Mouse (Mus musculus) liver, embryonic 14.5 days (tissue): Measurements from ENCODE around the gene Il17rd. TPM values are rescaled to one million over a fixed set of nuclear protein-coding genes. Genes with fewer than 3 reads are reported as not detected.

Source experiments
- ATAC-seq: fragments of 200-750 bp; cut with Nextera tagmentation; 2 replicates; pipeline ENCODE4 v1.8.0; 2017; ENCODE audit warnings: moderate number of reproducible peaks, mild to moderate bottlenecking, moderate library complexity; ENCODE audit not compliant: insufficient read depth
- DNase-seq, 3 experiments: peaks; one replicate each; pipeline ENCODE4 v3.0.0-alpha.2; 2012 to 2013; ENCODE audit warnings: low read depth in 3 of 3, low spot score in 3 of 3
- H3K27ac ChIP-seq: fragments of 300-500 bp; sonication (generic); 2 replicates; pipeline ENCODE4 v1.5.1; 2014; ENCODE audit warnings: moderate library complexity, mild to moderate bottlenecking, control low read depth, inconsistent platforms
- H3K27me3 ChIP-seq: fragments of 300-500 bp; sonication (generic); 2 replicates; pipeline ENCODE4 v1.6.1; 2014; ENCODE audit warnings: mild to moderate bottlenecking, low read length, moderate library complexity; ENCODE audit not compliant: control insufficient read depth, insufficient read depth
- H3K36me3 ChIP-seq: fragments of 300-500 bp; sonication (generic); replicated peaks from 2 replicates; pipeline ENCODE4 v1.6.1; 2014; ENCODE audit warnings: low read depth; ENCODE audit not compliant: control insufficient read depth, insufficient read depth
- H3K4me1 ChIP-seq, 2 experiments: fragments of 200-500 bp in 1 of 2; fragments of 300-500 bp in 1 of 2; sonication (generic) in 1 of 2; replicated peaks; 2 replicates each; pipeline ENCODE4 v1.6.1; 2012 to 2014; ENCODE audit warnings: antibody characterized with exemption in 1 of 2, inconsistent platforms in 1 of 2, low read length in 1 of 2; ENCODE audit not compliant: control insufficient read depth in 2 of 2, insufficient read depth in 2 of 2
- H3K4me2 ChIP-seq: fragments of 300-500 bp; sonication (generic); 2 replicates; pipeline ENCODE4 v1.6.1; 2014; ENCODE audit warnings: low read depth, mild to moderate bottlenecking, control low read depth, moderate library complexity
- H3K4me3 ChIP-seq, 2 experiments: fragments of 200-500 bp in 1 of 2; fragments of 300-500 bp in 1 of 2; sonication (generic) in 1 of 2; 2 replicates each; pipeline ENCODE4 v1.5.1; 2012 to 2014; ENCODE audit warnings: low read depth in 2 of 2, low read length in 2 of 2, mild to moderate bottlenecking in 2 of 2, control low read depth in 1 of 2, inconsistent platforms in 1 of 2, moderate library complexity in 1 of 2; ENCODE audit not compliant: insufficient read depth in 1 of 2
- H3K9ac ChIP-seq: fragments of 300-500 bp; sonication (generic); replicated peaks from 2 replicates; pipeline ENCODE4 v1.6.1; 2014; ENCODE audit warnings: mild to moderate bottlenecking, control low read depth, moderate library complexity
- H3K9me3 ChIP-seq: fragments of 300-500 bp; sonication (generic); 2 replicates; pipeline ENCODE4 v1.6.1; 2016; ENCODE audit warnings: low read length, mixed read lengths; ENCODE audit not compliant: control insufficient read depth
- CTCF ChIP-seq: IDR thresholded peaks from 2 replicates; pipeline ENCODE4 v1.5.1; 2016; ENCODE audit warnings: antibody characterized with exemption, low read depth, control low read depth
- EP300 ChIP-seq: IDR thresholded peaks from 2 replicates; pipeline ENCODE4 v1.6.1; 2016; ENCODE audit warnings: antibody characterized with exemption, low read depth
- WGBS: fragments of 180-500 bp; shearing (Covaris S2); extraction: QIAGEN DNeasy Blood & Tissue Kit; methylation state at CpG from one replicate; pipeline ENCODE4 v1.1.7; 2014; ENCODE audit not compliant: insufficient replicate concordance; 5-methylcytosine and 5-hydroxymethylcytosine counted together
- polyA plus RNA-seq, 2 experiments: library from polyadenylated mRNA; depleted of rRNA in 1 of 2; stranded (reverse) in 1 of 2; unstranded in 1 of 2; fragments of >200 nt; fragmentation: Nextera tagmentation in 1 of 2; extraction: Ambion mirVana in 1 of 2; gene quantifications; 2 replicates each; pipeline versions ENCODE4 v1.2.1 to v1.2.3; 2012 to 2014

The Il17rd gene
- polyA plus RNA-seq, 2 experiments, result 0.03 to 0.09 TPM

DNA sequence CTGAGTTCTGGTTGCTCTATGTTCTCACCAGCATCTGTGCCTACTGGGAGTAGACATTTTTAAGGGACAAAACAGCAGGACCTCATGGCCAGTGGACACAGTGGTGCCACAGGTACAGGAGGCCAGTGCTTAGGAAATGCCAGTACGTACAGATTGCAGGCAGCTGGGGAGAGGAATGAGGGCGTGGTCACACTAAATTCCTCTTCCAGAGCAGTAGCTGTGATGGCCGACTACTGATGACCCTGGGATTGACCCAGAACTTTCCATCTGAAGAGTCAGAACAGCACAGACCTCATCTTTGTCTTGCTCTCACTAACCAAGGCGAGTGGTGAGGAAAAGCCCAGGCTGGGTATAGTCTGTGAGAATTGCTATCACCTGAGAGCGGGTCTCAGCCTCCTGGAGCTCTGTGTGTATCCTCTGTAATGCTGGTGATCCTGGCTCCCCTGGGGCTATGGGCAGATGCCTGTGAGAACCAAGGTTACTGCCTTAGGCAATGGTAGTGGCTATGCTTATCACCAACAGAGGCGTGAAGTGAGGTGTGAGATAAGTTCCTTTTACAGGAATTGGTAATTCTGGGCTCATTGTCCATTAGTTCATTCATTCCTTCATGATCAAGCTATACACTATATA is 111.4 kb downstream of the Il17rd start:
- no peak for ATAC-seq
- no peak for DNase-seq
- TF ChIP-seq CTCF (no peak), EP300 (no peak)
- no peak overlapping the region for H3K4me2 ChIP-seq
- WGBS, result 30% methylated on average over 6 of the region's 6 CpGs
- H3K9ac ChIP-seq, result no peak overlapping the region
- no peak overlapping the region for H3K4me3 ChIP-seq
- H3K27me3 ChIP-seq, result no peaks in the 10 kb centered on the region
- no peaks in the 10 kb centered on the region for H3K9me3 ChIP-seq
- no peaks in the 10 kb centered on the region for H3K4me1 ChIP-seq
- H3K36me3 ChIP-seq, result no peaks in the 10 kb centered on the region
- H3K27ac ChIP-seq, result no peak overlapping the region

DNA sequence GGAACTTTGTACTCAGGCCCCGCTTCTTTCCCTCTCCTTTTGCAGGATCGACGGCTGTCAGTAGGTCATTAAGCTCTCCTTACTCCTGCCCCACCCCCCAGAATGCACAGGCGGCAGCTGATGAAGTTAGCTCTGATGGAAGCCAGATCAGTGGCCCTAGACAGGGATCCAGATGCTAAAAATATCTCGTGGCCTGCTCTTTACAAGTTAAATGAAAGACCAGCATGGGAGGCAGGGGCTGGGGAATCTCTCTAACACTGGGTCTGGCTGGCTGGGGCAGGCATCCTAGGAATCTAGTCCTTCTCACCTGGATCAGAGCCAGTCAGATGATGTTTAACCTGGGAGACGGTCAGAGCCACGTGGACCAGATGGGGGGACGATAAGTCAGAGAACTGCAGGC is 112.7 kb downstream of the Il17rd start:
- Histone ChIP-seq H3K27ac (no peak overlapping the region), H3K4me3 (no peak overlapping the region), H3K9ac (no peak overlapping the region), H3K4me1 (no peaks in the 10 kb centered on the region), H3K36me3 (no peaks in the 10 kb centered on the region), H3K9me3 (no peaks in the 10 kb centered on the region), H3K4me2 (no peak overlapping the region), H3K27me3 (no peaks in the 10 kb centered on the region)
- WGBS, result 41% methylated on average over 8 of the region's 8 CpGs
- no peak for ATAC-seq
- TF ChIP-seq EP300, result no peak
- no peak for TF ChIP-seq CTCF
- no peak for DNase-seq

DNA sequence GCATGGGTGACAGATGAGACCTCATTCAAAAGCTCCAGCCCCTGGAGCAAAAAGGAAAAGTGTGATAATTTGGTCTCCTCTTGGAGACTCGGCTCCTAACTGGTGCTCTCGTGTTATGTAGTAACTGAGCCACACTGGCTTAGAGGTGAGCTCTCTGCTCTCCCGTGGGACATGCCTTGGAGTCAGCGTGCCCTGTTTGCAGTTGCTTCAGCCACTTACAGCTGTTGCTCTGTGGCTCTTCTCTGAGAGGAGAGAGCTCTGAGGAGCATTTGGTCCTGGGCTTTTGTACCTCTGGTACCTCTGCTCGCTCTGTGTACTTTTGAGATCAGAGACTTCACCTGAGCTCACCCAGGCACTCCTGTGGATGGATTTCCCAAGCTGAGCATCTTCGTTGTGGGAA is 116.3 kb downstream of the Il17rd start:
- Histone ChIP-seq H3K9me3 (no peaks in the 10 kb centered on the region), H3K4me1 (no peaks in the 10 kb centered on the region), H3K4me3 (no peak overlapping the region), H3K27ac (no peak overlapping the region), H3K36me3 (no peaks in the 10 kb centered on the region), H3K27me3 (no peaks in the 10 kb centered on the region), H3K4me2 (no peak overlapping the region), H3K9ac (no peak overlapping the region)
- DNase-seq (no peak), ATAC-seq (no peak)
- WGBS, result 50% methylated on average over 6 of the region's 6 CpGs
- TF ChIP-seq CTCF (no peak), EP300 (no peak)

DNA sequence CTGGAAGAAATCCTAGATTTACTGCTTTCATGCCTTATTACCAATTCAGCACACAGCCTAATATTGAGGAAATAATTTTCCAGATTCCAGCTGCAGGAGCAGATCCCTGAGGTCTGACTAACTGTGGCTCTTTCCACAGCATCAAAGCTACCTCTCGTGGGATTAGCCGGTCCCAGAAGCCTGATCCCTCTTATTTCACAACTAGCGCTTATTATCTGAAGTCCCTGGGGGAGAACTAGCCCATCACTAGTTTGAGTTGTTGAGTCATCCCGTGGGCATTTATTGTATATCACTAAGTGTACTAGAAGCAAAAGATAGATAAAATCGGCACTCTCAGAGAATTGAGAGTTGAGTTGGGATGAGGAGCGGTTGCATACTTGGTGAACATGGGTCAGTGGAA is 117.3 kb downstream of the Il17rd start:
- no peak overlapping the region for H3K4me3 ChIP-seq
- no peaks in the 10 kb centered on the region for H3K36me3 ChIP-seq
- no peak overlapping the region for H3K4me2 ChIP-seq
- DNase-seq (no peak), ATAC-seq (no peak)
- H3K9ac ChIP-seq, result no peak overlapping the region
- TF ChIP-seq EP300, result no peak
- no peak for TF ChIP-seq CTCF
- no peak overlapping the region for H3K27ac ChIP-seq
- no peaks in the 10 kb centered on the region for H3K27me3 ChIP-seq
- H3K4me1 ChIP-seq, result no peaks in the 10 kb centered on the region
- H3K9me3 ChIP-seq, result no peaks in the 10 kb centered on the region
- WGBS, result 72% methylated on average over 6 of the region's 6 CpGs

Other genes starting within 250 kb of the Il17rd start
- 0.10 TPM in 1 of 2 replicates, not detected in the other for gene Asb14, start 144.4 kb upstream of the Il17rd start, polyA plus RNA-seq (2012; rRNA removed)
- not detected in 2 replicates for gene Asb14, start 144.4 kb upstream of the Il17rd start, polyA plus RNA-seq (2014; fragmentation: Nextera tagmentation; extraction: Ambion mirVana)
- 1.4 and 2.1 TPM in 2 replicates for gene Appl1, start 67.7 kb upstream of the Il17rd start, polyA plus RNA-seq (2012; rRNA removed)
- gene Appl1, start 67.7 kb upstream of the Il17rd start, polyA plus RNA-seq (2014; fragmentation: Nextera tagmentation; extraction: Ambion mirVana), result 5.4 and 6.2 TPM in 2 replicates
- gene Hesx1, start 44.5 kb upstream of the Il17rd start, polyA plus RNA-seq (2012; rRNA removed), result 4.0 and 6.9 TPM in 2 replicates
- 8.0 and 11.0 TPM in 2 replicates for gene Hesx1, start 44.5 kb upstream of the Il17rd start, polyA plus RNA-seq (2014; fragmentation: Nextera tagmentation; extraction: Ambion mirVana)
- gene Arhgef3, start 76.0 kb downstream of the Il17rd start, polyA plus RNA-seq (2012; rRNA removed), result 1.9 and 2.6 TPM in 2 replicates
- gene Arhgef3, start 76.0 kb downstream of the Il17rd start, polyA plus RNA-seq (2014; fragmentation: Nextera tagmentation; extraction: Ambion mirVana), result 5.3 and 5.4 TPM in 2 replicates